Mouse (Mus musculus): Measurements from ENCODE around the gene H2afv.
"Not testable (repeated sequence)": the region's sequence is repeated elsewhere in the genome, so short reads cannot be mapped to it uniquely, and the experiment has no call there.

The H2afv gene

GRCm38 (mm10) chr11:6468541-6468940, 24.3 kb upstream of the H2afv start:
- DNase-seq (ENCODE audit: low read depth): no peak

- DNase-seq (ENCODE audit: low read depth): peak; percentile 92
Measured at GRCm38 (mm10) chr11:6465122-6465521, 20.9 kb upstream of the H2afv start.

GRCm38 (mm10) chr11:6463159-6463837, 19.1 kb upstream of the H2afv start:
- no peak for DNase-seq (ENCODE audit: low read depth)

- no peak for DNase-seq (ENCODE audit: low read depth)
Measured at GRCm38 (mm10) chr11:6456083-6456482, 11.8 kb upstream of the H2afv start.

GRCm38 (mm10) chr11:6448155-6448554, 3.9 kb upstream of the H2afv start:
- not testable (repeated sequence) for DNase-seq (ENCODE audit: low read depth)

GRCm38 (mm10) chr11:6447493-6447892, 3.2 kb upstream of the H2afv start:
- DNase-seq (ENCODE audit: low read depth): no peak

- DNase-seq (ENCODE audit: low read depth): no peak
Measured at GRCm38 (mm10) chr11:6445951-6446350, 1.7 kb upstream of the H2afv start.

- DNase-seq (ENCODE audit: low read depth): no peak
Measured at GRCm38 (mm10) chr11:6445441-6445840, 1.2 kb upstream of the H2afv start.

- DNase-seq (ENCODE audit: low read depth): no peak
Measured at GRCm38 (mm10) chr11:6443727-6444076, 541 bp downstream of the H2afv start.

GRCm38 (mm10) chr11:6443102-6443501, 1.1 kb downstream of the H2afv start:
- no peak for DNase-seq (ENCODE audit: low read depth)

- no peak for DNase-seq (ENCODE audit: low read depth)
Measured at GRCm38 (mm10) chr11:6442566-6442965, 1.7 kb downstream of the H2afv start.

GRCm38 (mm10) chr11:6440171-6440570, 4.1 kb downstream of the H2afv start:
- no peak for DNase-seq (ENCODE audit: low read depth)

GRCm38 (mm10) chr11:6437667-6438066, 6.6 kb downstream of the H2afv start:
- DNase-seq (ENCODE audit: low read depth): no peak

- peak; percentile 65 for DNase-seq (ENCODE audit: low read depth)
Measured at GRCm38 (mm10) chr11:6436442-6436841, 7.8 kb downstream of the H2afv start.

GRCm38 (mm10) chr11:6430186-6430585, 14.1 kb downstream of the H2afv start:
- no peak for DNase-seq (ENCODE audit: low read depth)

GRCm38 (mm10) chr11:6420722-6421350, 23.4 kb downstream of the H2afv start:
- DNase-seq (ENCODE audit: low read depth): no peak

GRCm38 (mm10) chr11:6420283-6420703, 23.9 kb downstream of the H2afv start:
- no peak for DNase-seq (ENCODE audit: low read depth)

- not testable (repeated sequence) for DNase-seq (ENCODE audit: low read depth)
Measured at GRCm38 (mm10) chr11:6419156-6419555, 25.1 kb downstream of the H2afv start.

- no peak for DNase-seq (ENCODE audit: low read depth)
Measured at GRCm38 (mm10) chr11:6418751-6419150, 25.5 kb downstream of the H2afv start.

- peak; percentile 42 for DNase-seq (ENCODE audit: low read depth)
Measured at GRCm38 (mm10) chr11:6417490-6417889, 26.8 kb downstream of the H2afv start.

- no peak for DNase-seq (ENCODE audit: low read depth)
Measured at GRCm38 (mm10) chr11:6417069-6417468, 27.2 kb downstream of the H2afv start.

- DNase-seq (ENCODE audit: low read depth): peak; percentile 93
Measured at GRCm38 (mm10) chr11:6416405-6417034, 27.7 kb downstream of the H2afv start.
